Mouse (Mus musculus) liver, embryonic 14.5 days (tissue): ENCODE data around the gene Draxin. TPM values are rescaled to one million over a fixed set of nuclear protein-coding genes. Genes with fewer than 3 reads are reported as not detected.
"Not testable (repeated sequence)": the region's sequence is repeated elsewhere in the genome, so short reads cannot be mapped to it uniquely, and the experiment has no call there.

Source experiments
- ATAC-seq: fragments of 200-750 bp; cut with Nextera tagmentation; 2 replicates; pipeline ENCODE4 v1.8.0; 2017; ENCODE audit warnings: moderate number of reproducible peaks, mild to moderate bottlenecking, moderate library complexity; ENCODE audit not compliant: insufficient read depth
- DNase-seq, 3 experiments: peaks; one replicate each; pipeline ENCODE4 v3.0.0-alpha.2; 2012 to 2013; ENCODE audit warnings: low read depth in 3 of 3, low spot score in 3 of 3
- H3K27ac ChIP-seq: fragments of 300-500 bp; sonication (generic); 2 replicates; pipeline ENCODE4 v1.5.1; 2014; ENCODE audit warnings: moderate library complexity, mild to moderate bottlenecking, control low read depth, inconsistent platforms
- H3K27me3 ChIP-seq: fragments of 300-500 bp; sonication (generic); 2 replicates; pipeline ENCODE4 v1.6.1; 2014; ENCODE audit warnings: mild to moderate bottlenecking, low read length, moderate library complexity; ENCODE audit not compliant: control insufficient read depth, insufficient read depth
- H3K36me3 ChIP-seq: fragments of 300-500 bp; sonication (generic); replicated peaks from 2 replicates; pipeline ENCODE4 v1.6.1; 2014; ENCODE audit warnings: low read depth; ENCODE audit not compliant: control insufficient read depth, insufficient read depth
- H3K4me1 ChIP-seq, 2 experiments: fragments of 200-500 bp in 1 of 2; fragments of 300-500 bp in 1 of 2; sonication (generic) in 1 of 2; replicated peaks; 2 replicates each; pipeline ENCODE4 v1.6.1; 2012 to 2014; ENCODE audit warnings: antibody characterized with exemption in 1 of 2, inconsistent platforms in 1 of 2, low read length in 1 of 2; ENCODE audit not compliant: control insufficient read depth in 2 of 2, insufficient read depth in 2 of 2
- H3K4me2 ChIP-seq: fragments of 300-500 bp; sonication (generic); 2 replicates; pipeline ENCODE4 v1.6.1; 2014; ENCODE audit warnings: low read depth, mild to moderate bottlenecking, control low read depth, moderate library complexity
- H3K4me3 ChIP-seq, 2 experiments: fragments of 200-500 bp in 1 of 2; fragments of 300-500 bp in 1 of 2; sonication (generic) in 1 of 2; 2 replicates each; pipeline ENCODE4 v1.5.1; 2012 to 2014; ENCODE audit warnings: low read depth in 2 of 2, low read length in 2 of 2, mild to moderate bottlenecking in 2 of 2, control low read depth in 1 of 2, inconsistent platforms in 1 of 2, moderate library complexity in 1 of 2; ENCODE audit not compliant: insufficient read depth in 1 of 2
- H3K9ac ChIP-seq: fragments of 300-500 bp; sonication (generic); replicated peaks from 2 replicates; pipeline ENCODE4 v1.6.1; 2014; ENCODE audit warnings: mild to moderate bottlenecking, control low read depth, moderate library complexity
- H3K9me3 ChIP-seq: fragments of 300-500 bp; sonication (generic); 2 replicates; pipeline ENCODE4 v1.6.1; 2016; ENCODE audit warnings: low read length, mixed read lengths; ENCODE audit not compliant: control insufficient read depth
- CTCF ChIP-seq: IDR thresholded peaks from 2 replicates; pipeline ENCODE4 v1.5.1; 2016; ENCODE audit warnings: antibody characterized with exemption, low read depth, control low read depth
- EP300 ChIP-seq: IDR thresholded peaks from 2 replicates; pipeline ENCODE4 v1.6.1; 2016; ENCODE audit warnings: antibody characterized with exemption, low read depth
- WGBS: fragments of 180-500 bp; shearing (Covaris S2); extraction: QIAGEN DNeasy Blood & Tissue Kit; methylation state at CpG from one replicate; pipeline ENCODE4 v1.1.7; 2014; ENCODE audit not compliant: insufficient replicate concordance; 5-methylcytosine and 5-hydroxymethylcytosine counted together
- microRNA-seq: library from miRNA; unstranded; fragments of <30 nt; microRNA quantifications from one replicate; pipeline ENCODE4, GENCODE M21; 2016
- polyA plus RNA-seq, 2 experiments: library from polyadenylated mRNA; depleted of rRNA in 1 of 2; stranded (reverse) in 1 of 2; unstranded in 1 of 2; fragments of >200 nt; fragmentation: Nextera tagmentation in 1 of 2; extraction: Ambion mirVana in 1 of 2; gene quantifications; 2 replicates each; pipeline versions ENCODE4 v1.2.1 to v1.2.3; 2012 to 2014

Gene Draxin
- polyA plus RNA-seq, 2 experiments = 0.05 to 0.16 TPM

GRCm38 (mm10) chr4:148053417-148053920, 77.0 kb downstream of the Draxin start:
- Histone ChIP-seq H3K27me3 (no peaks in the 10 kb centered on the region), H3K36me3 (peaks cover 66% of the 10 kb centered on the region), H3K4me2 (no peak overlapping the region), H3K4me1 (peaks cover 0 to 5% of the 10 kb centered on the region in 2 experiments; a peak in 2 of 4 replicates), H3K9ac (no peak overlapping the region), H3K27ac (no peak overlapping the region), H3K9me3 (no peaks in the 10 kb centered on the region), H3K4me3 (no peak overlapping the region)
- DNase-seq (no peak), ATAC-seq (no peak)
- no peak for TF ChIP-seq EP300
- TF ChIP-seq CTCF = no peak
- WGBS = 91% methylated on average over 12 of the region's 12 CpGs

GRCm38 (mm10) chr4:148052976-148053375, 77.5 kb downstream of the Draxin start:
- Histone ChIP-seq H3K9ac (no peak overlapping the region), H3K4me1 (peaks cover 0 to 10% of the 10 kb centered on the region in 2 experiments; a peak in 2 of 4 replicates), H3K27ac (no peak overlapping the region), H3K4me2 (no peak overlapping the region), H3K36me3 (peaks cover 71% of the 10 kb centered on the region), H3K27me3 (no peaks in the 10 kb centered on the region), H3K9me3 (no peaks in the 10 kb centered on the region), H3K4me3 (no peak overlapping the region)
- TF ChIP-seq CTCF (no peak), EP300 (no peak)
- DNase-seq (no peak), ATAC-seq (no peak)
- 82% methylated on average over 2 of the region's 2 CpGs for WGBS

GRCm38 (mm10) chr4:148051886-148052285, 78.6 kb downstream of the Draxin start:
- Histone ChIP-seq H3K4me2 (no peak overlapping the region), H3K9ac (no peak overlapping the region), H3K9me3 (no peaks in the 10 kb centered on the region), H3K36me3 (peaks cover 67% of the 10 kb centered on the region), H3K27me3 (no peaks in the 10 kb centered on the region), H3K4me1 (peaks cover 10 to 21% of the 10 kb centered on the region in 2 experiments), H3K27ac (no peak overlapping the region), H3K4me3 (no peak overlapping the region)
- no peak for ATAC-seq
- WGBS = 87% methylated on average over 11 of the region's 11 CpGs
- no peak for TF ChIP-seq CTCF
- no peak for TF ChIP-seq EP300
- DNase-seq = no peak

- Histone ChIP-seq H3K4me2 (no peak overlapping the region), H3K36me3 (peaks cover 66% of the 10 kb centered on the region), H3K4me1 (peaks cover 17 to 27% of the 10 kb centered on the region in 2 experiments), H3K27me3 (no peaks in the 10 kb centered on the region), H3K9ac (no peak overlapping the region), H3K4me3 (no peak overlapping the region), H3K9me3 (no peaks in the 10 kb centered on the region), H3K27ac (no peak overlapping the region)
- TF ChIP-seq CTCF (no peak), EP300 (no peak)
- no peak for DNase-seq
- 93% methylated on average over 13 of the region's 13 CpGs for WGBS
- ATAC-seq = no peak
Observed at GRCm38 (mm10) chr4:148051046-148051776, 79.3 kb downstream of the Draxin start.

- H3K9me3 ChIP-seq, H3K27ac ChIP-seq, H3K4me3 ChIP-seq, H3K4me2 ChIP-seq, H3K27me3 ChIP-seq, H3K9ac ChIP-seq, ATAC-seq, DNase-seq: not testable (repeated sequence)
- 86% methylated on average over 3 of the region's 3 CpGs for WGBS
- peaks cover 59% of the 10 kb centered on the region for H3K36me3 ChIP-seq
- H3K4me1 ChIP-seq = peaks cover 24 to 34% of the 10 kb centered on the region in 2 experiments
Observed at GRCm38 (mm10) chr4:148050396-148050914, 80.0 kb downstream of the Draxin start.

Small RNA genes lying within 50 kb of the gene (microRNA-seq; reads per million reads assigned to microRNA genes)
- not detected for gene Mir7022

Other genes starting within 250 kb of the Draxin start
- 7.5 and 8.6 TPM in 2 replicates for gene Mfn2, start 226.0 kb downstream of the Draxin start, polyA plus RNA-seq (2012; rRNA removed)
- gene Mfn2, start 226.0 kb downstream of the Draxin start, polyA plus RNA-seq (2014; fragmentation: Nextera tagmentation; extraction: Ambion mirVana) = 9.2 and 11.1 TPM in 2 replicates
- gene Plod1, start 193.9 kb downstream of the Draxin start, polyA plus RNA-seq (2012; rRNA removed) = 15.5 and 16.9 TPM in 2 replicates
- 20.2 and 23.7 TPM in 2 replicates for gene Plod1, start 193.9 kb downstream of the Draxin start, polyA plus RNA-seq (2014; fragmentation: Nextera tagmentation; extraction: Ambion mirVana)
- gene 2510039O18Rik, start 189.8 kb downstream of the Draxin start, polyA plus RNA-seq (2012; rRNA removed) = 18.8 and 23.7 TPM in 2 replicates
- gene 2510039O18Rik, start 189.8 kb downstream of the Draxin start, polyA plus RNA-seq (2014; fragmentation: Nextera tagmentation; extraction: Ambion mirVana) = 7.8 and 8.1 TPM in 2 replicates
- gene Nppb, start 144.9 kb downstream of the Draxin start, polyA plus RNA-seq (2012; rRNA removed) = not detected in 2 replicates
- gene Nppb, start 144.9 kb downstream of the Draxin start, polyA plus RNA-seq (2014; fragmentation: Nextera tagmentation; extraction: Ambion mirVana) = not detected in 2 replicates
- not detected in 2 replicates for gene Nppa, start 130.0 kb downstream of the Draxin start, polyA plus RNA-seq (2012; rRNA removed)
- gene Nppa, start 130.0 kb downstream of the Draxin start, polyA plus RNA-seq (2014; fragmentation: Nextera tagmentation; extraction: Ambion mirVana) = not detected in 2 replicates
- gene Clcn6, start 91.9 kb downstream of the Draxin start, polyA plus RNA-seq (2012; rRNA removed) = 2.4 and 2.7 TPM in 2 replicates
- 0.66 and 1.0 TPM in 2 replicates for gene Clcn6, start 91.9 kb downstream of the Draxin start, polyA plus RNA-seq (2014; fragmentation: Nextera tagmentation; extraction: Ambion mirVana)
- gene Mthfr, start 91.6 kb downstream of the Draxin start, polyA plus RNA-seq (2012; rRNA removed) = 9.1 and 9.2 TPM in 2 replicates
- 7.0 and 7.7 TPM in 2 replicates for gene Mthfr, start 91.6 kb downstream of the Draxin start, polyA plus RNA-seq (2014; fragmentation: Nextera tagmentation; extraction: Ambion mirVana)
- 4.0 and 4.1 TPM in 2 replicates for gene Agtrap, start 42.7 kb downstream of the Draxin start, polyA plus RNA-seq (2012; rRNA removed)
- 8.2 and 9.9 TPM in 2 replicates for gene Agtrap, start 42.7 kb downstream of the Draxin start, polyA plus RNA-seq (2014; fragmentation: Nextera tagmentation; extraction: Ambion mirVana)
- 7.5 and 9.4 TPM in 2 replicates for gene Mad2l2, start 314 bp downstream of the Draxin start, polyA plus RNA-seq (2012; rRNA removed)
- gene Mad2l2, start 314 bp downstream of the Draxin start, polyA plus RNA-seq (2014; fragmentation: Nextera tagmentation; extraction: Ambion mirVana) = 17.7 and 19.1 TPM in 2 replicates
- 7.4 and 7.5 TPM in 2 replicates for gene Fbxo6, start 21.4 kb upstream of the Draxin start, polyA plus RNA-seq (2012; rRNA removed)
- gene Fbxo6, start 21.4 kb upstream of the Draxin start, polyA plus RNA-seq (2014; fragmentation: Nextera tagmentation; extraction: Ambion mirVana) = 15.0 and 15.1 TPM in 2 replicates
- gene Fbxo44, start 29.8 kb upstream of the Draxin start, polyA plus RNA-seq (2012; rRNA removed) = 1.0 and 1.2 TPM in 2 replicates
- gene Fbxo44, start 29.8 kb upstream of the Draxin start, polyA plus RNA-seq (2014; fragmentation: Nextera tagmentation; extraction: Ambion mirVana) = 0.43 and 0.46 TPM in 2 replicates
- 0.04 and 0.09 TPM in 2 replicates for gene Fbxo2, start 29.9 kb upstream of the Draxin start, polyA plus RNA-seq (2012; rRNA removed)
- gene Fbxo2, start 29.9 kb upstream of the Draxin start, polyA plus RNA-seq (2014; fragmentation: Nextera tagmentation; extraction: Ambion mirVana) = 0.08 TPM in 1 of 2 replicates, not detected in the other
- 0.04 TPM in 1 of 2 replicates, not detected in the other for gene Disp3, start 157.3 kb upstream of the Draxin start, polyA plus RNA-seq (2012; rRNA removed)
- not detected in 2 replicates for gene Disp3, start 157.3 kb upstream of the Draxin start, polyA plus RNA-seq (2014; fragmentation: Nextera tagmentation; extraction: Ambion mirVana)